In genomic region chr2:69109710-69110109, GRCm38 (mm10) we compare ENCODE assay signal across 12 mouse cellular contexts. TPM values are rescaled to one million over a fixed set of nuclear protein-coding genes. Genes with fewer than 3 reads are reported as not detected.
DNase-seq lines count a peak whose midpoint lies in the region; ATAC-seq and TF ChIP-seq lines count a peak whose summit lies in the region.
"Had no signal": no experiment of that assay in that cellular context is flagged by ENCODE, and none has a peak within 500 bp of the region (broad histone marks: within the 10 kb centered on the region; RNA-seq: fewer than 3 reads in every experiment).

No protein-coding gene starts in this region.

- no peak for TF ChIP-seq CTCF in hindbrain, postnatal 0 days (IDR thresholded peaks at IDR 0.05; ENCODE audit: low read depth)
- no peak for TF ChIP-seq CTCF in CH12.LX (conservative IDR thresholded peaks at IDR 0.05 in 1 of 2, IDR thresholded peaks at IDR 0.05 in 1 of 2; ENCODE audit: low read depth in 2 of 2, low read length in 2 of 2)

- H3K27me3 ChIP-seq in hindbrain, postnatal 0 days (ENCODE audit: insufficient read depth, low read length) = no peaks in the 10 kb centered on the region
- no peaks in the 10 kb centered on the region for H3K27me3 ChIP-seq in hindbrain, embryonic 13.5 days
- no peaks in the 10 kb centered on the region for H3K27me3 ChIP-seq in CH12.LX (replicated peaks)
- H3K27me3 ChIP-seq in intestine, embryonic 15.5 days (replicated peaks) = no peaks in the 10 kb centered on the region
- H3K27me3 ChIP-seq: hindbrain, embryonic 15.5 days; stomach, embryonic 15.5 days had no signal

- TF ChIP-seq EP300 in CH12.LX (IDR thresholded peaks at IDR 0.05; ENCODE audit: low read length) = no peak

- H3K9me3 ChIP-seq in hindbrain, postnatal 0 days (ENCODE audit: low read length) = no peaks in the 10 kb centered on the region
- no peaks in the 10 kb centered on the region for H3K9me3 ChIP-seq in hindbrain, embryonic 13.5 days
- H3K9me3 ChIP-seq in CH12.LX (replicated peaks; ENCODE audit: low read length) = no peaks in the 10 kb centered on the region
- H3K9me3 ChIP-seq in intestine, embryonic 15.5 days = no peaks in the 10 kb centered on the region
- H3K9me3 ChIP-seq: hindbrain, embryonic 15.5 days had no signal

- no peak for TF ChIP-seq RAD21 in CH12.LX (IDR thresholded peaks at IDR 0.05; ENCODE audit: low read depth, low read length)

- H3K4me2 ChIP-seq in hindbrain, postnatal 0 days (ENCODE audit: low read depth, low read length) = no peak overlapping the region; the same call in 1 of the 2 replicates
- no peak overlapping the region for H3K4me2 ChIP-seq in hindbrain, embryonic 13.5 days
- peak overlapping the region; percentile 84 for H3K4me2 ChIP-seq in CH12.LX (ENCODE audit: insufficient read depth, low read depth, poor library complexity, severe bottlenecking)
- H3K4me2 ChIP-seq in intestine, embryonic 15.5 days (replicated peaks) = no peak overlapping the region
- H3K4me2 ChIP-seq: hindbrain, embryonic 15.5 days; stomach, embryonic 15.5 days had no signal

- H3K4me1 ChIP-seq in hindbrain, postnatal 0 days (ENCODE audit: insufficient read depth, low read length) = no peaks in the 10 kb centered on the region
- no peaks in the 10 kb centered on the region for H3K4me1 ChIP-seq in hindbrain, embryonic 13.5 days (replicated peaks)
- no peaks in the 10 kb centered on the region for H3K4me1 ChIP-seq in CH12.LX (ENCODE audit: control insufficient read depth in 1 of 2, insufficient read depth in 2 of 2)
- H3K4me1 ChIP-seq in intestine, embryonic 15.5 days (replicated peaks) = 0 out of 2 replicates have a peak, but pooled peaks cover 8% of the 10 kb centered on the region
- H3K4me1 ChIP-seq: hindbrain, embryonic 15.5 days; stomach, embryonic 15.5 days had no signal

- no peak for ATAC-seq in hindbrain, postnatal 0 days
- ATAC-seq in hindbrain, embryonic 13.5 days (ENCODE audit: low FRiP score) = no peak
- ATAC-seq in intestine, embryonic 15.5 days = peak; percentile 39; the same call in 1 of the 2 replicates

- no peak for TF ChIP-seq POLR2A in CH12.LX (IDR thresholded peaks at IDR 0.05; ENCODE audit: low read depth, low read length)

- no peak overlapping the region for H3K4me3 ChIP-seq in hindbrain, postnatal 0 days (ENCODE audit: low read length)
- no peak overlapping the region for H3K4me3 ChIP-seq in hindbrain, embryonic 13.5 days
- no peak overlapping the region for H3K4me3 ChIP-seq in CH12.LX (replicated peaks in 1 of 3; ENCODE audit: low read depth in 2 of 3, low read length in 2 of 3, poor library complexity in 1 of 3)
- H3K4me3 ChIP-seq in intestine, embryonic 15.5 days (replicated peaks) = no peak overlapping the region
- H3K4me3 ChIP-seq: hindbrain, embryonic 15.5 days; stomach, embryonic 15.5 days had no signal

- no peak overlapping the region for H3K9ac ChIP-seq in hindbrain, postnatal 0 days (replicated peaks; ENCODE audit: low read length)
- no peak overlapping the region for H3K9ac ChIP-seq in hindbrain, embryonic 13.5 days
- H3K9ac ChIP-seq in CH12.LX (ENCODE audit: insufficient read depth, low read depth) = no peak overlapping the region
- H3K9ac ChIP-seq in intestine, embryonic 15.5 days = no peak overlapping the region
- H3K9ac ChIP-seq: hindbrain, embryonic 15.5 days; stomach, embryonic 15.5 days had no signal

- no peaks in the 10 kb centered on the region for H3K36me3 ChIP-seq in hindbrain, postnatal 0 days (ENCODE audit: insufficient read depth, low read length)
- peaks cover 18% of the 10 kb centered on the region for H3K36me3 ChIP-seq in hindbrain, embryonic 13.5 days
- H3K36me3 ChIP-seq in CH12.LX (replicated peaks in 1 of 2; ENCODE audit: control insufficient read depth in 1 of 2, insufficient read depth in 1 of 2, low read length in 1 of 2) = no peaks in the 10 kb centered on the region
- no peaks in the 10 kb centered on the region for H3K36me3 ChIP-seq in intestine, embryonic 15.5 days
- H3K36me3 ChIP-seq: stomach, embryonic 15.5 days had no signal

- H3K79me2 ChIP-seq in CH12.LX (replicated peaks; ENCODE audit: control insufficient read depth, extremely low read depth, insufficient read depth, poor library complexity, severe bottlenecking) = no peaks in the 10 kb centered on the region

- peak; percentile 31 for DNase-seq in hindbrain, postnatal 0 days (ENCODE audit: low spot score)
- DNase-seq in CH12.LX (ENCODE audit: extremely low read depth) (no peak), adipocyte (ENCODE audit: low spot score) (peak; percentile 13)
- DNase-seq in adrenal gland, postnatal 36 days = no peak
- DNase-seq in adrenal gland, postnatal 10 days = no peak
- DNase-seq: adrenal gland, adult 2 months; cerebellum, adult 9-10 months; left cerebral cortex, postnatal 4 days had no signal

- in situ Hi-C loops in CH12.LX (cut with MboI; ENCODE audit: low pct_ligation_motif_present, low pct_unique_long_range_greater_than_20kb, low sequenced_read_pairs) = no loop called here

- WGBS in hindbrain, postnatal 0 days = 51% methylated on average over 7 of the region's 7 CpGs
- 62% methylated on average over 7 of the region's 7 CpGs for WGBS in hindbrain, embryonic 13.5 days
- 53% methylated on average over 7 of the region's 7 CpGs for WGBS in intestine, embryonic 15.5 days

- dilution Hi-C loops in CH12.LX (cut with MboI; ENCODE audit: extremely low pct_ligation_motif_present, extremely low pct_unique_long_range_greater_than_20kb, low sequenced_read_pairs) = no loop called here

- H3K27ac ChIP-seq in hindbrain, postnatal 0 days = no peak overlapping the region
- no peak overlapping the region for H3K27ac ChIP-seq in hindbrain, embryonic 13.5 days
- no peak overlapping the region for H3K27ac ChIP-seq in CH12.LX (ENCODE audit: insufficient read depth, low read depth)
- no peak overlapping the region for H3K27ac ChIP-seq in intestine, embryonic 15.5 days
- H3K27ac ChIP-seq: hindbrain, embryonic 15.5 days; stomach, embryonic 15.5 days had no signal

TF ChIP-seq in CH12.LX, 34 proteins besides CTCF, POLR2A, EP300 and RAD21:
- no peak for TF ChIP-seq POLR2AphosphoS2 (IDR thresholded peaks at IDR 0.05; ENCODE audit: low read depth, low read length)
- TF ChIP-seq MYC (IDR thresholded peaks at IDR 0.05; ENCODE audit: low read depth, low read length) = no peak

RNA-seq across cellular contexts. Expression of gene Nostrin, which starts 25.9 kb away (rescaled TPM):
- total RNA-seq in hindbrain, postnatal 0 days (2014; rRNA removed) = 1.9 and 4.5 TPM in 2 replicates
- polyA plus RNA-seq in hindbrain, postnatal 0 days (2015; fragmentation: Nextera tagmentation; extraction: Ambion mirVana) = 2.3 and 2.5 TPM in 2 replicates
- polyA plus RNA-seq in hindbrain, embryonic 13.5 days (2015; fragmentation: Nextera tagmentation; extraction: Ambion mirVana) = 0.71 and 1.1 TPM in 2 replicates
- total RNA-seq in CH12.LX (2012; rRNA removed) = 1.7 and 2.5 TPM in 2 replicates
- 0.19 and 0.24 TPM in 2 replicates for total RNA-seq in CH12.LX (2014; rRNA removed)
- polyA plus RNA-seq in CH12.LX (2012; ENCODE audit: insufficient read length, low read depth) = 0.29 and 0.63 TPM in 2 replicates
- polyA plus RNA-seq in intestine, embryonic 15.5 days (2015; fragmentation: Nextera tagmentation; extraction: Ambion mirVana) = 22.5 and 24.0 TPM in 2 replicates
- total RNA-seq in adrenal gland, postnatal 36 days (2021) = 10 to 100 TPM in 1 of 2 experiments, 1 to 10 TPM in 1; 7.3 to 11.9 TPM
- 10 to 100 TPM in 1 of 2 experiments, 1 to 10 TPM in 1; 9.3 to 10.7 TPM for total RNA-seq in adrenal gland, postnatal 10 days (2021)

Comparison
In these comparisons a context has a peak if more than half of its experiments do, and no peak if none do; other contexts are left out.
1. DNase-seq: peak in hindbrain, postnatal 0 days (single experiment) and adipocyte (single experiment); none in CH12.LX (single experiment), adrenal gland, postnatal 36 days (0 of 2) and adrenal gland, postnatal 10 days (single experiment).